Mouse (Mus musculus): ENCODE data around the gene Sympk.

Sympk gene

GRCm38 (mm10) chr7:19007026-19007977 lies 16.9 kb upstream of the Sympk start:
- DNase-seq = peak in 1 of 2 experiments; percentile 66

GRCm38 (mm10) chr7:19010581-19010980 lies 13.6 kb upstream of the Sympk start:
- no peak for DNase-seq

GRCm38 (mm10) chr7:19012025-19012621 lies 12.1 kb upstream of the Sympk start:
- DNase-seq = peak; percentile 45 to 69

- no peak for DNase-seq
These were observed 11.3 kb upstream of the Sympk start for GRCm38 (mm10) chr7:19012882-19013281.

- no peak for DNase-seq
These were observed 9.7 kb upstream of the Sympk start for GRCm38 (mm10) chr7:19014452-19014851.

- no peak for DNase-seq
These were observed 8.1 kb upstream of the Sympk start for GRCm38 (mm10) chr7:19016042-19016441.

GRCm38 (mm10) chr7:19017909-19018308 lies 6.3 kb upstream of the Sympk start:
- no peak for DNase-seq

- DNase-seq = no peak
These were observed 3.1 kb upstream of the Sympk start for GRCm38 (mm10) chr7:19021048-19021447.

GRCm38 (mm10) chr7:19022189-19022958 lies 1.8 kb upstream of the Sympk start:
- no peak for DNase-seq

- DNase-seq = peak; percentile 46 to 77
These were observed 791 bp upstream of the Sympk start, which contains the start of gene Foxa3 for GRCm38 (mm10) chr7:19023357-19023814. TSS of gene Foxa3 (minus strand) at chr7:19023538.

GRCm38 (mm10) chr7:19024581-19025255 lies 541 bp downstream of the Sympk start:
- peak in 1 of 2 experiments; percentile 16 for DNase-seq

GRCm38 (mm10) chr7:19028067-19028466 lies 3.9 kb downstream of the Sympk start:
- DNase-seq = no peak

- DNase-seq = peak; percentile 69 to 70
These were observed 5.0 kb downstream of the Sympk start for GRCm38 (mm10) chr7:19029084-19029653.

GRCm38 (mm10) chr7:19031641-19032040 lies 7.5 kb downstream of the Sympk start:
- DNase-seq = peak; percentile 32 to 57

GRCm38 (mm10) chr7:19044616-19045015 lies 20.4 kb downstream of the Sympk start:
- no peak for DNase-seq

GRCm38 (mm10) chr7:19046286-19047069 lies 22.3 kb downstream of the Sympk start:
- no peak for DNase-seq

- DNase-seq = no peak
These were observed 23.9 kb downstream of the Sympk start for GRCm38 (mm10) chr7:19048006-19048527.

- DNase-seq = no peak
These were observed 25.1 kb downstream of the Sympk start for GRCm38 (mm10) chr7:19049252-19049651.

GRCm38 (mm10) chr7:19050172-19050571 lies 26.0 kb downstream of the Sympk start:
- DNase-seq = no peak

- peak in 1 of 2 experiments; percentile 10 for DNase-seq
These were observed 27.0 kb downstream of the Sympk start for GRCm38 (mm10) chr7:19051161-19051560.
